Mouse (Mus musculus): ENCODE results near the gene 5031410I06Rik. TPM values are rescaled to one million over a fixed set of nuclear protein-coding genes. Genes with fewer than 3 reads are reported as not detected.
"Not testable (repeated sequence)": the region's sequence is repeated elsewhere in the genome, so short reads cannot be mapped to it uniquely, and the experiment has no call there.

Gene 5031410I06Rik
- not detected in 2 replicates for polyA plus RNA-seq (2015; fragmentation: Nextera tagmentation; extraction: Ambion mirVana)

DNA sequence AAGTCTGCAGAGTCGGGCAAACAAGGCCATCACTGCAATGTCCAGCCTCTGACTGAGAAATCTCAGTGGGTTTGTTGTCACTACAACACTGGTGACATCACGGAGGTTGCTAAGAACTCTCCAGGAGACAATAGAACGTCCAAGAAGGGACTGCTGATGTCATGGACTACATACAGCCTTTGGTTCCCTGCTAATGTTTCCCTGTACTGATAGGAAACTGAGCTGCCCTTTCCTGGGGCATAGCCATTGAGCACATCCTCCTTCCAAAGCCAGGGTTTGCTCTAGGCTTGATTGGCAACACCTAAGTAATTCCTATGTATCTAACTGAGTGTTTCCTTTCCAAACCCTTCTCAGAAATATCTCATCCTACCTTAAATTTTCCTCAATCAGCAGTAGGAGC, at the start of gene 5031410I06Rik:
5031410I06Rik (minus strand) TSS at position 101 of the 400 bp plus-strand sequence.
- H3K36me3 ChIP-seq; H3K4me3 ChIP-seq; H3K9ac ChIP-seq; H3K4me1 ChIP-seq; ATAC-seq (ENCODE audit: insufficient number of reproducible peaks, low FRiP score, low TSS enrichment, low read depth); H3K4me2 ChIP-seq; H3K9me3 ChIP-seq; H3K27me3 ChIP-seq; H3K27ac ChIP-seq: not testable (repeated sequence)
- WGBS = no CpG with 5 or more reads among the region's 3 CpGs

GRCm38 (mm10) chr5:26142891-26143290, 37.7 kb upstream of the 5031410I06Rik start:
- H3K9me3 ChIP-seq = no peaks in the 10 kb centered on the region
- no peaks in the 10 kb centered on the region for H3K4me1 ChIP-seq
- no peak for ATAC-seq (ENCODE audit: insufficient number of reproducible peaks, low FRiP score, low TSS enrichment, low read depth)
- H3K36me3 ChIP-seq = no peaks in the 10 kb centered on the region
- H3K9ac ChIP-seq = no peak overlapping the region
- WGBS = 66% methylated on average over 6 of the region's 6 CpGs
- no peak overlapping the region for H3K27ac ChIP-seq
- H3K4me3 ChIP-seq = no peak overlapping the region
- H3K4me2 ChIP-seq = no peak overlapping the region
- no peaks in the 10 kb centered on the region for H3K27me3 ChIP-seq

GRCm38 (mm10) chr5:26121321-26121720, 16.2 kb upstream of the 5031410I06Rik start, which contains the start of gene Gm10220:
TSS of gene Gm10220 (minus strand) at chr5:26121421.
- H3K4me2 ChIP-seq; H3K4me1 ChIP-seq; ATAC-seq (ENCODE audit: insufficient number of reproducible peaks, low FRiP score, low TSS enrichment, low read depth); H3K4me3 ChIP-seq; H3K27me3 ChIP-seq; H3K27ac ChIP-seq; H3K36me3 ChIP-seq; H3K9ac ChIP-seq; H3K9me3 ChIP-seq: not testable (repeated sequence)
- no CpG with 5 or more reads among the region's 3 CpGs for WGBS

GRCm38 (mm10) chr5:26089191-26089590, 16.0 kb downstream of the 5031410I06Rik start, which contains the start of gene Gm10471:
TSS of gene Gm10471 (minus strand) at chr5:26089291.
- not testable (repeated sequence) for H3K27ac ChIP-seq; H3K36me3 ChIP-seq; ATAC-seq (ENCODE audit: insufficient number of reproducible peaks, low FRiP score, low TSS enrichment, low read depth); H3K9ac ChIP-seq; H3K4me2 ChIP-seq; H3K4me1 ChIP-seq; H3K27me3 ChIP-seq; H3K9me3 ChIP-seq; H3K4me3 ChIP-seq
- WGBS = 68% methylated on average over 1 of the region's 1 CpGs

DNA sequence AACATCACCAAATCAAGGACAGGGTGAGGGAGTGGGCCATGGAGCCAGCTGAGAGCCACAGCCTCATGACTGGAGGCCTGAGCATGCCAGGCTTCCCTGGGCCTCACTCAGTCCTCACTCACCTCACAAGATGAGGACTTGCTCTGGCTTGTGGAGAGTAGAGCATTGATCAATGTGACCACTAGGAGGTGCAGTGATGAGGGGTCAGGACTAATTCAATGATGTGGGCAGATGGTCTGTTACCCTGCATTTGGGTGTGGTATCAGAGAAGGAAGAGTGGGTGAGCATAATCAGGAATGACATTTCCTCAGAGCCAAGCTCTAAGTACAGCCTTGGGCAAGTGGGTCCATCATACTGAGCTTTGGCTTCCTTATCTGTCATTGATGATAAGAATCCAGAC, 26.1 kb downstream of the 5031410I06Rik start:
- not testable (repeated sequence) for H3K4me3 ChIP-seq; H3K27ac ChIP-seq; H3K9me3 ChIP-seq; H3K4me2 ChIP-seq; ATAC-seq (ENCODE audit: insufficient number of reproducible peaks, low FRiP score, low TSS enrichment, low read depth); H3K27me3 ChIP-seq; H3K4me1 ChIP-seq; H3K36me3 ChIP-seq; H3K9ac ChIP-seq

DNA sequence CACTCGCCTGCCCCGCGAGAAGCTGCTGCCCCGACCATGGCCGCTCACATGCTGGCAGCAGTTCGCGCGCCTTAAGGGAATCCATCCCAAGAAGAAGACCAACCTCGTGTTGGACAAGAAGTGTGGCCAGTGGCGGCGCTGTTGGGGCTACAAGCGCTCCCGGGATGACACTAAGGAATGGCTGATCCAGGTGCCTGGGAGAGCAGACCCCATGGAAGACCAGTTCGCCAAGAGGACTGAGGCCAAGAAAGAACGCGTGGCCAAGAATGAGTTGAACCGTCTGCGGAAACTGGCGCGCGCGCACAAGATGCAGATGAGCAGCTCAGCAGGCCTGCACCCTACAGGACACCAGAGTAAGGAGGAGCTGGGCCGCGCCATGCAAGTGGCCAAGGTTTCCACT, 34.4 kb downstream of the 5031410I06Rik start:
- H3K27ac ChIP-seq = no peak overlapping the region
- no peaks in the 10 kb centered on the region for H3K27me3 ChIP-seq
- no peak overlapping the region for H3K4me2 ChIP-seq
- H3K9me3 ChIP-seq = no peaks in the 10 kb centered on the region
- WGBS = 91% methylated on average over 24 of the region's 24 CpGs
- H3K4me3 ChIP-seq = no peak overlapping the region
- ATAC-seq (ENCODE audit: insufficient number of reproducible peaks, low FRiP score, low TSS enrichment, low read depth) = no peak
- H3K9ac ChIP-seq = no peak overlapping the region
- H3K4me1 ChIP-seq = no peaks in the 10 kb centered on the region
- no peaks in the 10 kb centered on the region for H3K36me3 ChIP-seq

- not testable (repeated sequence) for H3K4me3 ChIP-seq; H3K36me3 ChIP-seq; H3K4me1 ChIP-seq; H3K27me3 ChIP-seq; ATAC-seq (ENCODE audit: insufficient number of reproducible peaks, low FRiP score, low TSS enrichment, low read depth); H3K4me2 ChIP-seq; H3K27ac ChIP-seq; H3K9ac ChIP-seq; H3K9me3 ChIP-seq
- WGBS = no CpG with 5 or more reads among the region's 2 CpGs
These were observed 46.7 kb downstream of the 5031410I06Rik start, which contains the start of gene Gm7347 for GRCm38 (mm10) chr5:26058481-26058880. TSS of gene Gm7347 (minus strand) at chr5:26058581.

Other genes starting within 250 kb of the 5031410I06Rik start
- 0.19 TPM in 1 of 2 replicates, not detected in the other for gene Gm21663, start 163.0 kb downstream of the 5031410I06Rik start, polyA plus RNA-seq (2015; fragmentation: Nextera tagmentation; extraction: Ambion mirVana)
- gene Gm21671, start 150.9 kb downstream of the 5031410I06Rik start, polyA plus RNA-seq (2015; fragmentation: Nextera tagmentation; extraction: Ambion mirVana) = 0.10 TPM in 1 of 2 replicates, not detected in the other
- gene Gm21680, start 132.7 kb downstream of the 5031410I06Rik start, polyA plus RNA-seq (2015; fragmentation: Nextera tagmentation; extraction: Ambion mirVana) = 0.14 TPM in 1 of 2 replicates, not detected in the other
- 0.12 TPM in 1 of 2 replicates, not detected in the other for gene Gm21698, start 116.7 kb downstream of the 5031410I06Rik start, polyA plus RNA-seq (2015; fragmentation: Nextera tagmentation; extraction: Ambion mirVana)
- not detected in 2 replicates for gene Gm1979, start 100.6 kb downstream of the 5031410I06Rik start, polyA plus RNA-seq (2015; fragmentation: Nextera tagmentation; extraction: Ambion mirVana)
- 0.09 TPM in 1 of 2 replicates, not detected in the other for gene Gm5862, start 82.4 kb downstream of the 5031410I06Rik start, polyA plus RNA-seq (2015; fragmentation: Nextera tagmentation; extraction: Ambion mirVana)
- 0.14 TPM in 1 of 2 replicates, not detected in the other for gene Speer4a, start 65.8 kb downstream of the 5031410I06Rik start, polyA plus RNA-seq (2015; fragmentation: Nextera tagmentation; extraction: Ambion mirVana)
- 0.19 TPM in 1 of 2 replicates, not detected in the other for gene Gm7347, start 46.8 kb downstream of the 5031410I06Rik start, polyA plus RNA-seq (2015; fragmentation: Nextera tagmentation; extraction: Ambion mirVana)
- 0.05 TPM in 1 of 2 replicates, not detected in the other for gene Gm10471, start 16.1 kb downstream of the 5031410I06Rik start, polyA plus RNA-seq (2015; fragmentation: Nextera tagmentation; extraction: Ambion mirVana)
- gene Gm10220, start 16.1 kb upstream of the 5031410I06Rik start, polyA plus RNA-seq (2015; fragmentation: Nextera tagmentation; extraction: Ambion mirVana) = 0.14 TPM in 1 of 2 replicates, not detected in the other
- gene Gm7361, start 152.3 kb upstream of the 5031410I06Rik start, polyA plus RNA-seq (2015; fragmentation: Nextera tagmentation; extraction: Ambion mirVana) = not detected in 2 replicates